ENCODE assay signal across 28 mouse cellular contexts in the genomic region with DNA sequence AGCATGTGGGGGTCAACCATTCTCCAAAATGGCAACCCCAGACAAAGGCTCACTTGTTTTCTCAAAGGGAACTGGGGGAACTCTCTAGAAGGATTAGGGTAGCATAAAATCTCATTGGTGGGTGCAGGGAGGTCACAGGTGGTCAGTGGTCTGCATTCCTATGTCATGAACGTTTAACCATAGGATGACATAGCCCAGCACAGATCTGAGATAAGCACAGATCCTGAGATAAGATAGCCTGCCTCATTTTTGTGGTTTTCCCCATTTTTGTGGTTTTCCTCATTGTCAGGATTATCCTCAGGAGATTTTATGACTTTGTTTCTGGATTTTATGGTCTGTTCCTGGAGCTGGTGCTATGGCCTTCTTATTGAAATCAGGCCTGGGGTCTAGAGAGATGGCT. TPM values are rescaled to one million over a fixed set of nuclear protein-coding genes. Genes with fewer than 3 reads are reported as not detected.
"Had no signal": no experiment of that assay in that cellular context is flagged by ENCODE, and none has a peak within 500 bp of the region (broad histone marks: within the 10 kb centered on the region; RNA-seq: fewer than 3 reads in every experiment).

No protein-coding gene starts in this region.

- DNase-seq: gastrocnemius, postnatal 14 days; gastrocnemius, postnatal 36 days; heart, adult 11 months; heart, adult 2 months; heart, postnatal 10 days; heart, postnatal 4 days; kidney, adult 18-20 months; kidney, adult 8-10 months; kidney, postnatal 10 days; kidney, postnatal 25 days; kidney, postnatal 4 days; liver; liver, embryonic 13.5 days had no signal

- H3K27ac ChIP-seq: heart, adult 2 months; heart, embryonic 10.5 days; hindbrain, embryonic 10.5 days; hindbrain, embryonic 12.5 days; hindbrain, embryonic 14.5 days; intestine, embryonic 15.5 days; layer of hippocampus, adult 2 months; left cerebral cortex, adult 2 months; liver, embryonic 13.5 days; liver, embryonic 15.5 days had no signal

- H3K36me3 ChIP-seq: heart, embryonic 10.5 days; heart, embryonic 12.5 days; hindbrain, embryonic 10.5 days; hindbrain, embryonic 12.5 days; intestine, embryonic 15.5 days; liver, embryonic 13.5 days; liver, embryonic 15.5 days had no signal

- H3K9me3 ChIP-seq: heart, embryonic 10.5 days; heart, embryonic 12.5 days; hindbrain, embryonic 10.5 days; hindbrain, embryonic 12.5 days; intestine, embryonic 15.5 days; liver, embryonic 13.5 days; liver, embryonic 15.5 days had no signal

- ATAC-seq: hindbrain, embryonic 16.5 days; intestine, embryonic 15.5 days; intestine, postnatal 0 days had no signal

- H3K27me3 ChIP-seq: heart, embryonic 12.5 days; hindbrain, embryonic 12.5 days; intestine, embryonic 15.5 days; liver, embryonic 13.5 days had no signal

- H3K9ac ChIP-seq: heart, embryonic 12.5 days; hindbrain, embryonic 12.5 days; hindbrain, embryonic 14.5 days; intestine, embryonic 15.5 days; liver, embryonic 13.5 days; liver, embryonic 15.5 days had no signal

- H3K4me3 ChIP-seq: heart, adult 2 months; heart, embryonic 10.5 days; heart, embryonic 12.5 days; hindbrain, embryonic 10.5 days; hindbrain, embryonic 12.5 days; intestine, embryonic 15.5 days; layer of hippocampus, adult 2 months; left cerebral cortex, adult 2 months; liver, embryonic 13.5 days; liver, embryonic 15.5 days had no signal

- H3K4me2 ChIP-seq: heart, embryonic 12.5 days; hindbrain, embryonic 12.5 days; hindbrain, embryonic 14.5 days; intestine, embryonic 15.5 days; liver, embryonic 11.5 days; liver, embryonic 13.5 days; liver, embryonic 15.5 days had no signal

- H3K4me1 ChIP-seq: hindbrain, embryonic 12.5 days; intestine, embryonic 15.5 days had no signal

RNA-seq across cellular contexts. Expression of gene Lefty1, which starts 17.8 kb away (rescaled TPM):
- polyA plus RNA-seq: inflammation-experienced regulatory T-cells, adult 6 months had no signal

RNA-seq across cellular contexts. Expression of gene Lefty2, which starts 24.1 kb away (rescaled TPM):
- polyA plus RNA-seq: heart, embryonic 14.5 days; inflammation-experienced regulatory T-cells, adult 6 months; intestine, postnatal 0 days; kidney, embryonic 14.5 days; liver, embryonic 11.5 days; liver, embryonic 13.5 days; liver, embryonic 15.5 days had no signal
